Mouse (Mus musculus) limb, embryonic 14.5 days (tissue): ENCODE data around the gene Gpr183. TPM values are rescaled to one million over a fixed set of nuclear protein-coding genes. Genes with fewer than 3 reads are reported as not detected.

Experiments
- ATAC-seq: fragments of 200-750 bp; cut with Nextera tagmentation; 2 replicates; pipeline ENCODE4 v1.8.0; 2017; ENCODE audit warnings: low read depth, moderate number of reproducible peaks, moderate TSS enrichment; ENCODE audit not compliant: low FRiP score
- DNase-seq: peaks from one replicate; pipeline ENCODE4 v3.0.0-alpha.2; 2015; ENCODE audit warnings: low spot score
- H3K27ac ChIP-seq: fragments of 300-500 bp; sonication (generic); replicated peaks from 2 replicates; pipeline ENCODE4 v1.5.1; 2014; ENCODE audit warnings: low read depth, mild to moderate bottlenecking, low read length, moderate library complexity, mixed read lengths
- H3K27me3 ChIP-seq: fragments of 300-500 bp; sonication (generic); 2 replicates; pipeline ENCODE4 v1.6.1; 2014; ENCODE audit warnings: low read length, mixed read lengths; ENCODE audit not compliant: control insufficient read depth, insufficient read depth
- H3K36me3 ChIP-seq: fragments of 300-500 bp; sonication (generic); 2 replicates; pipeline ENCODE4 v1.6.1; 2014; ENCODE audit warnings: mild to moderate bottlenecking, low read length, moderate library complexity, mixed read lengths; ENCODE audit not compliant: control insufficient read depth, insufficient read depth
- H3K4me1 ChIP-seq: fragments of 300-500 bp; sonication (generic); 2 replicates; pipeline ENCODE4 v1.6.1; 2014; ENCODE audit warnings: antibody characterized with exemption, low read length, mixed read lengths; ENCODE audit not compliant: control insufficient read depth, insufficient read depth
- H3K4me2 ChIP-seq: fragments of 300-500 bp; sonication (generic); replicated peaks from 2 replicates; pipeline ENCODE4 v1.6.1; 2014; ENCODE audit warnings: low read depth, mild to moderate bottlenecking, low read length, moderate library complexity; ENCODE audit not compliant: severe bottlenecking
- H3K4me3 ChIP-seq: fragments of 300-500 bp; sonication (generic); replicated peaks from 2 replicates; pipeline ENCODE4 v1.5.1; 2014; ENCODE audit warnings: low read length
- H3K9ac ChIP-seq: fragments of 300-500 bp; sonication (generic); 2 replicates; pipeline ENCODE4 v1.6.1; 2014; ENCODE audit warnings: mild to moderate bottlenecking, low read depth, low read length, moderate library complexity; ENCODE audit not compliant: severe bottlenecking
- H3K9me3 ChIP-seq: fragments of 300-500 bp; sonication (generic); 2 replicates; pipeline ENCODE4 v1.6.1; 2016; ENCODE audit warnings: low read length; ENCODE audit not compliant: control insufficient read depth
- POLR2A ChIP-seq: fragments of 200-500 bp; IDR thresholded peaks from 2 replicates; pipeline ENCODE4 v1.8.0; 2012; ENCODE audit warnings: inconsistent platforms, mild to moderate bottlenecking, moderate library complexity, borderline replicate concordance; ENCODE audit not compliant: insufficient read depth, insufficient read length; ENCODE audit errors: extremely low read depth
- WGBS: fragments of 180-500 bp; shearing (Covaris S2); extraction: QIAGEN DNeasy Blood & Tissue Kit; methylation state at CpG from one replicate; pipeline ENCODE4 v1.1.7; 2014; 5-methylcytosine and 5-hydroxymethylcytosine counted together
- polyA plus RNA-seq, 2 experiments: library from polyadenylated mRNA; depleted of rRNA in 1 of 2; stranded (reverse) in 1 of 2; unstranded in 1 of 2; fragments of >200 nt; fragmentation: Nextera tagmentation in 1 of 2; extraction: Ambion mirVana in 1 of 2; gene quantifications; 2 replicates each; pipeline versions ENCODE4 v1.2.1 to v1.2.3; 2012 to 2014

Gpr183 gene
- polyA plus RNA-seq, 2 experiments: 2.8 to 4.3 TPM

- 63% methylated on average over 8 of the region's 8 CpGs for WGBS
- H3K27me3 ChIP-seq: no peaks in the 10 kb centered on the region
These were observed 58.5 kb downstream of the Gpr183 start for GRCm38 (mm10) chr14:121906341-121906991.

GRCm38 (mm10) chr14:121904754-121905153 is 60.2 kb downstream of the Gpr183 start:
- H3K9me3 ChIP-seq: no peaks in the 10 kb centered on the region
- H3K4me3 ChIP-seq: no peak overlapping the region
- ATAC-seq: no peak
- 5% methylated on average over 3 of the region's 3 CpGs for WGBS
- DNase-seq: no peak
- H3K4me1 ChIP-seq: no peaks in the 10 kb centered on the region
- no peak overlapping the region for H3K9ac ChIP-seq
- no peak for TF ChIP-seq POLR2A
- no peak overlapping the region for H3K27ac ChIP-seq
- H3K4me2 ChIP-seq: no peak overlapping the region
- peaks cover 35% of the 10 kb centered on the region for H3K36me3 ChIP-seq
- H3K27me3 ChIP-seq: no peaks in the 10 kb centered on the region

More at GRCm38 (mm10) chr14:121906341-121906991, 58.5 kb downstream of the Gpr183 start:
- Histone ChIP-seq H3K27ac (no peak overlapping the region), H3K4me2 (no peak overlapping the region), H3K9me3 (no peaks in the 10 kb centered on the region), H3K4me3 (no peak overlapping the region), H3K4me1 (no peaks in the 10 kb centered on the region), H3K9ac (no peak overlapping the region), H3K36me3 (peaks cover 43% of the 10 kb centered on the region)
- ATAC-seq: no peak
- DNase-seq: no peak
- no peak for TF ChIP-seq POLR2A

- H3K27me3 ChIP-seq: no peaks in the 10 kb centered on the region
- no peaks in the 10 kb centered on the region for H3K9me3 ChIP-seq
- DNase-seq (no peak), ATAC-seq (no peak)
- H3K4me2 ChIP-seq: no peak overlapping the region
- TF ChIP-seq POLR2A: no peak
- no peaks in the 10 kb centered on the region for H3K4me1 ChIP-seq
- H3K36me3 ChIP-seq: peaks cover 26% of the 10 kb centered on the region
- H3K27ac ChIP-seq: no peak overlapping the region
- no peak overlapping the region for H3K4me3 ChIP-seq
- WGBS: 89% methylated on average over 7 of the region's 7 CpGs
- no peak overlapping the region for H3K9ac ChIP-seq
These were observed 61.6 kb downstream of the Gpr183 start for GRCm38 (mm10) chr14:121903381-121903876.

Other genes starting within 250 kb of the Gpr183 start
- gene Dock9, start 167.4 kb downstream of the Gpr183 start, polyA plus RNA-seq (2012; rRNA removed): 18.4 and 19.7 TPM in 2 replicates
- 12.3 and 13.8 TPM in 2 replicates for gene Dock9, start 167.4 kb downstream of the Gpr183 start, polyA plus RNA-seq (2014; fragmentation: Nextera tagmentation; extraction: Ambion mirVana)
- 46.3 and 64.2 TPM in 2 replicates for gene Ubac2, start 86.6 kb downstream of the Gpr183 start, polyA plus RNA-seq (2012; rRNA removed)
- 66.9 and 70.7 TPM in 2 replicates for gene Ubac2, start 86.6 kb downstream of the Gpr183 start, polyA plus RNA-seq (2014; fragmentation: Nextera tagmentation; extraction: Ambion mirVana)
- gene Gpr18, start 49.4 kb downstream of the Gpr183 start, polyA plus RNA-seq (2012; rRNA removed): 0.36 TPM in 1 of 2 replicates, not detected in the other
- 0.26 TPM in 1 of 2 replicates, not detected in the other for gene Gpr18, start 49.4 kb downstream of the Gpr183 start, polyA plus RNA-seq (2014; fragmentation: Nextera tagmentation; extraction: Ambion mirVana)
- gene Timm8a2, start 69.5 kb upstream of the Gpr183 start, polyA plus RNA-seq (2012; rRNA removed): 0.10 and 0.20 TPM in 2 replicates
- not detected in 2 replicates for gene Timm8a2, start 69.5 kb upstream of the Gpr183 start, polyA plus RNA-seq (2014; fragmentation: Nextera tagmentation; extraction: Ambion mirVana)
- 92.5 and 128 TPM in 2 replicates for gene Tm9sf2, start 141.8 kb upstream of the Gpr183 start, polyA plus RNA-seq (2012; rRNA removed)
- 153 and 154 TPM in 2 replicates for gene Tm9sf2, start 141.8 kb upstream of the Gpr183 start, polyA plus RNA-seq (2014; fragmentation: Nextera tagmentation; extraction: Ambion mirVana)
- gene Clybl, start 216.5 kb upstream of the Gpr183 start, polyA plus RNA-seq (2012; rRNA removed): 9.1 and 13.3 TPM in 2 replicates
- 16.8 and 20.4 TPM in 2 replicates for gene Clybl, start 216.5 kb upstream of the Gpr183 start, polyA plus RNA-seq (2014; fragmentation: Nextera tagmentation; extraction: Ambion mirVana)